Comparison of ENCODE assay signal across 9 mouse cellular contexts in the genomic region with DNA sequence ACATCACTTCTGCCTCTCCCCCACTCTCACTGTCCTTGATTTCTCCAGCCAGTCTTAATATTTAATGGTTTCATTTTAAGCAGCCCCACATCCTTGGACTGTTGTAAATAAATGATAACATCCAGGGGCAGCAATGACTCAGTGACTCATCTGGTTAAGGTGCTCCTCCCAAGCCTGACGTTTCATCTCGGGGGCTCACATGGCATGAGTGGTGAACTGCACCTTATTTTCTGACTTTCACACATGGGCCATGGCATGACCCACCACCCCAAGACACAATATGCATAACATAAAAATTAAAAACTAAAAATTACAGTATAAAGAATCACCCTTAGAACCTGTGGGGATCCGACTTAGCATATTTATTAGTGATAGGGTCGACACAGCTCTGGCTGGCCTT. TPM values are rescaled to one million over a fixed set of nuclear protein-coding genes. Genes with fewer than 3 reads are reported as not detected.
DNase-seq lines count a peak whose midpoint lies in the region; ATAC-seq lines count a peak whose summit lies in the region.
"Had no signal": no experiment of that assay in that cellular context is flagged by ENCODE, and none has a peak within 500 bp of the region (broad histone marks: within the 10 kb centered on the region; RNA-seq: fewer than 3 reads in every experiment).

No protein-coding gene starts in this region.

- peak overlapping the region; percentile 81 for H3K4me2 ChIP-seq in heart, embryonic 11.5 days
- peak overlapping the region; percentile 80 for H3K4me2 ChIP-seq in liver, embryonic 13.5 days

- no peak for DNase-seq in heart, postnatal 25 days (ENCODE audit: low spot score)
- peak; percentile 50 for DNase-seq in A20 (ENCODE audit: low read depth, low spot score)
- peak; percentile 48 for DNase-seq in liver, embryonic 13.5 days
- DNase-seq in adrenal gland, adult 8-10 months: no peak
- no peak for DNase-seq in heart, adult 9 months (ENCODE audit: low spot score in 2 of 2)
- no peak for DNase-seq in lung, adult 18-20 months
- DNase-seq: gastrocnemius, adult 2 months had no signal

- 72% methylated on average over 4 of the region's 4 CpGs for WGBS in heart, embryonic 11.5 days (ENCODE audit: insufficient replicate concordance)
- 43% methylated on average over 4 of the region's 4 CpGs for WGBS in liver, embryonic 13.5 days (ENCODE audit: insufficient replicate concordance)

- no peak overlapping the region for H3K4me3 ChIP-seq in heart, embryonic 11.5 days (ENCODE audit: low read depth, low read length)
- H3K4me3 ChIP-seq in liver, embryonic 13.5 days (replicated peaks): peak overlapping the region; percentile 100

- 0 out of 2 replicates have a peak overlapping the region, but pooled peaks have one; percentile 100 for H3K9ac ChIP-seq in heart, embryonic 11.5 days (ENCODE audit: low read depth, low read length)
- H3K9ac ChIP-seq in liver, embryonic 13.5 days: peak overlapping the region; percentile 100

- H3K9me3 ChIP-seq in heart, embryonic 11.5 days (replicated peaks; ENCODE audit: control insufficient read depth, low read length): no peaks in the 10 kb centered on the region
- H3K9me3 ChIP-seq in liver, embryonic 13.5 days (replicated peaks): no peaks in the 10 kb centered on the region

- H3K27me3 ChIP-seq in heart, embryonic 11.5 days (ENCODE audit: control insufficient read depth, insufficient read depth, low read length): no peaks in the 10 kb centered on the region
- no peaks in the 10 kb centered on the region for H3K27me3 ChIP-seq in liver, embryonic 13.5 days

- H3K27ac ChIP-seq in heart, embryonic 11.5 days (ENCODE audit: low read depth, low read length): no peak overlapping the region
- peak overlapping the region; percentile 99 for H3K27ac ChIP-seq in liver, embryonic 13.5 days

- H3K36me3 ChIP-seq in heart, embryonic 11.5 days (ENCODE audit: control insufficient read depth, insufficient read depth, low read length): peaks cover 12% of the 10 kb centered on the region
- peaks cover 24% of the 10 kb centered on the region for H3K36me3 ChIP-seq in liver, embryonic 13.5 days

- peaks cover 17% of the 10 kb centered on the region for H3K4me1 ChIP-seq in heart, embryonic 11.5 days (ENCODE audit: control insufficient read depth, insufficient read depth, low read length)
- H3K4me1 ChIP-seq in liver, embryonic 13.5 days (replicated peaks): peaks cover 37% of the 10 kb centered on the region

- intact Hi-C loops in heart, postnatal 25 days (cut with DNase I): loop anchor here (5.0 kb wide), 1 partner anchor 79 kb away; no protein-coding TSS in a partner anchor

- no peak for ATAC-seq in heart, embryonic 11.5 days (replicated peaks; ENCODE audit: insufficient number of reproducible peaks, low FRiP score, low TSS enrichment)
- ATAC-seq in erythroblast, adult 5-6 weeks (replicated peaks; ENCODE audit: low FRiP score, poor library complexity, severe bottlenecking): peak; percentile 70
- peak; percentile 62 for ATAC-seq in liver, embryonic 13.5 days (ENCODE audit: low read depth)

RNA-seq across cellular contexts. Expression of a gene that starts 1.3 kb away (rescaled TPM):
- polyA plus RNA-seq in heart, embryonic 11.5 days (2014; fragmentation: Nextera tagmentation; extraction: Ambion mirVana): 205 and 242 TPM in 2 replicates
- total RNA-seq in heart, postnatal 25 days (2021): 100 to 1,000 TPM in 1 of 2 experiments, 10 to 100 TPM in 1; 95.4 to 116 TPM
- 216 and 317 TPM in 2 replicates for total RNA-seq in erythroblast, adult 5-6 weeks (2015; ENCODE audit: low replicate concordance)
- 505 and 650 TPM in 2 replicates for total RNA-seq in erythroblast, adult 5-6 weeks (2017; ENCODE audit: low replicate concordance)
- 157 and 209 TPM in 2 replicates for polyA plus RNA-seq in liver, embryonic 13.5 days (2015; fragmentation: Nextera tagmentation; extraction: Ambion mirVana)
- total RNA-seq in adrenal gland, adult 8-10 months (2022): 100 to 1,000 TPM; 230 to 311 (median 252) TPM

RNA-seq across cellular contexts. Expression of a gene that starts 22.2 kb away (rescaled TPM):
- polyA plus RNA-seq in heart, embryonic 11.5 days (2014; fragmentation: Nextera tagmentation; extraction: Ambion mirVana): 24.8 and 26.4 TPM in 2 replicates
- total RNA-seq in heart, postnatal 25 days (2021): 10 to 100 TPM; 40.7 to 45.3 TPM
- total RNA-seq in erythroblast, adult 5-6 weeks (2015; ENCODE audit: low replicate concordance): 15.8 and 23.4 TPM in 2 replicates
- total RNA-seq in erythroblast, adult 5-6 weeks (2017; ENCODE audit: low replicate concordance): 7.9 and 11.7 TPM in 2 replicates
- 7.6 and 10.4 TPM in 2 replicates for polyA plus RNA-seq in liver, embryonic 13.5 days (2015; fragmentation: Nextera tagmentation; extraction: Ambion mirVana)
- 10 to 100 TPM; 42.1 to 71.0 (median 59.4) TPM for total RNA-seq in adrenal gland, adult 8-10 months (2022)

RNA-seq across cellular contexts. Expression of a gene that starts 52.0 kb away (rescaled TPM):
- 11.6 and 11.7 TPM in 2 replicates for polyA plus RNA-seq in heart, embryonic 11.5 days (2014; fragmentation: Nextera tagmentation; extraction: Ambion mirVana)
- 10 to 100 TPM; 50.4 to 55.1 TPM for total RNA-seq in heart, postnatal 25 days (2021)
- total RNA-seq in erythroblast, adult 5-6 weeks (2015; ENCODE audit: low replicate concordance): 2.7 TPM in 1 of 2 replicates, not detected in the other
- total RNA-seq in erythroblast, adult 5-6 weeks (2017; ENCODE audit: low replicate concordance): 0.98 TPM in 1 of 2 replicates, not detected in the other
- 1.6 and 1.8 TPM in 2 replicates for polyA plus RNA-seq in liver, embryonic 13.5 days (2015; fragmentation: Nextera tagmentation; extraction: Ambion mirVana)
- total RNA-seq in adrenal gland, adult 8-10 months (2022): 100 to 1,000 TPM in 2 of 4 experiments, 10 to 100 TPM in 2; 46.1 to 114 (median 84.3) TPM

RNA-seq across cellular contexts. Expression of a gene that starts 58.5 kb away (rescaled TPM):
- 16.7 and 17.2 TPM in 2 replicates for polyA plus RNA-seq in heart, embryonic 11.5 days (2014; fragmentation: Nextera tagmentation; extraction: Ambion mirVana)
- 100 to 1,000 TPM; 350 to 375 TPM for total RNA-seq in heart, postnatal 25 days (2021)
- total RNA-seq in erythroblast, adult 5-6 weeks (2015; ENCODE audit: low replicate concordance): 2.1 and 2.5 TPM in 2 replicates
- total RNA-seq in erythroblast, adult 5-6 weeks (2017; ENCODE audit: low replicate concordance): 3.2 and 7.8 TPM in 2 replicates
- polyA plus RNA-seq in liver, embryonic 13.5 days (2015; fragmentation: Nextera tagmentation; extraction: Ambion mirVana): 11.2 and 11.5 TPM in 2 replicates
- total RNA-seq in adrenal gland, adult 8-10 months (2022): 100 to 1,000 TPM; 271 to 301 (median 294) TPM

Comparison
In these comparisons a context has a peak if more than half of its experiments do, and no peak if none do; other contexts are left out.
1. DNase-seq: peak in A20 (single experiment) and liver, embryonic 13.5 days (single experiment); none in heart, postnatal 25 days (single experiment), adrenal gland, adult 8-10 months (single experiment), heart, adult 9 months (0 of 2) and lung, adult 18-20 months (0 of 2).
2. RNA of a gene that starts 52.0 kb away (total RNA-seq): 46.1 to 114 TPM in adrenal gland, adult 8-10 months and 50.4 to 55.1 TPM in heart, postnatal 25 days; 0.98 to 2.7 TPM in erythroblast, adult 5-6 weeks; every median in the first group is over 10 times any median in the second.